In genomic region chr17:32209752-32210151, GRCm38 (mm10) we compare ENCODE assay signal across 8 mouse cellular contexts. TPM values are rescaled to one million over a fixed set of nuclear protein-coding genes. Genes with fewer than 3 reads are reported as not detected.
DNase-seq lines count a peak whose midpoint lies in the region; ATAC-seq lines count a peak whose summit lies in the region.

No protein-coding gene starts in this region.

- no peak overlapping the region for H3K4me3 ChIP-seq in midbrain, embryonic 10.5 days
- H3K4me3 ChIP-seq in midbrain, embryonic 15.5 days, result no peak overlapping the region
- H3K4me3 ChIP-seq in embryonic facial prominence, embryonic 15.5 days (replicated peaks), result no peak overlapping the region
- no peak overlapping the region for H3K4me3 ChIP-seq in limb, embryonic 11.5 days (ENCODE audit: low read depth, low read length)
- no peak overlapping the region for H3K4me3 ChIP-seq in neural tube, embryonic 14.5 days (ENCODE audit: low read depth, low read length)

- 63% methylated on average over 3 of the region's 3 CpGs for WGBS in midbrain, embryonic 10.5 days
- 31% methylated on average over 3 of the region's 3 CpGs for WGBS in midbrain, embryonic 15.5 days
- WGBS in embryonic facial prominence, embryonic 15.5 days, result 30% methylated on average over 3 of the region's 3 CpGs
- WGBS in limb, embryonic 11.5 days, result 68% methylated on average over 3 of the region's 3 CpGs
- 28% methylated on average over 3 of the region's 3 CpGs for WGBS in neural tube, embryonic 14.5 days

- ATAC-seq in midbrain, embryonic 15.5 days (replicated peaks), result no peak
- no peak for ATAC-seq in embryonic facial prominence, embryonic 15.5 days (ENCODE audit: insufficient number of reproducible peaks, low FRiP score, low TSS enrichment, low read depth)
- ATAC-seq in limb, embryonic 11.5 days (ENCODE audit: insufficient number of reproducible peaks, low FRiP score, low TSS enrichment, low read depth), result no peak
- ATAC-seq in neural tube, embryonic 14.5 days (ENCODE audit: low read depth), result peak; percentile 71; the same call in 1 of the 2 replicates

- H3K4me1 ChIP-seq in midbrain, embryonic 10.5 days, result no peaks in the 10 kb centered on the region
- no peaks in the 10 kb centered on the region for H3K4me1 ChIP-seq in midbrain, embryonic 15.5 days
- H3K4me1 ChIP-seq in embryonic facial prominence, embryonic 15.5 days, result peaks cover 43% of the 10 kb centered on the region
- no peaks in the 10 kb centered on the region for H3K4me1 ChIP-seq in limb, embryonic 11.5 days (ENCODE audit: control insufficient read depth, insufficient read depth, low read length)
- no peaks in the 10 kb centered on the region for H3K4me1 ChIP-seq in neural tube, embryonic 14.5 days (ENCODE audit: control insufficient read depth, insufficient read depth, low read length)

- H3K9ac ChIP-seq in midbrain, embryonic 15.5 days, result no peak overlapping the region
- no peak overlapping the region for H3K9ac ChIP-seq in embryonic facial prominence, embryonic 15.5 days
- H3K9ac ChIP-seq in limb, embryonic 11.5 days (ENCODE audit: low read length), result no peak overlapping the region
- H3K9ac ChIP-seq in neural tube, embryonic 14.5 days (replicated peaks; ENCODE audit: low read depth, low read length), result no peak overlapping the region

- DNase-seq in midbrain, embryonic 10.5 days (ENCODE audit: low spot score), result peak; percentile 52
- DNase-seq in adrenal gland, postnatal 36 days, result peak; percentile 63 to 81
- peak; percentile 8 for DNase-seq in hindlimb bud, embryonic 11.5 days (ENCODE audit: extremely low spot score, low read depth, low spot score)
- DNase-seq in limb, embryonic 11.5 days (ENCODE audit: low spot score), result peak; percentile 76
- peak; percentile 70 for DNase-seq in urinary bladder, postnatal 25 days (ENCODE audit: low spot score)

- H3K27ac ChIP-seq in midbrain, embryonic 10.5 days (replicated peaks), result no peak overlapping the region
- no peak overlapping the region for H3K27ac ChIP-seq in midbrain, embryonic 15.5 days
- peak overlapping the region; percentile 72 for H3K27ac ChIP-seq in embryonic facial prominence, embryonic 15.5 days (replicated peaks)
- no peak overlapping the region for H3K27ac ChIP-seq in limb, embryonic 11.5 days (replicated peaks; ENCODE audit: low read depth, low read length)
- H3K27ac ChIP-seq in neural tube, embryonic 14.5 days (ENCODE audit: low read depth, low read length), result 0 out of 2 replicates have a peak overlapping the region, but pooled peaks have one; percentile 39

- H3K27me3 ChIP-seq in midbrain, embryonic 10.5 days (ENCODE audit: low read depth, poor library complexity, severe bottlenecking), result no peaks in the 10 kb centered on the region
- no peaks in the 10 kb centered on the region for H3K27me3 ChIP-seq in midbrain, embryonic 15.5 days (replicated peaks)
- no peaks in the 10 kb centered on the region for H3K27me3 ChIP-seq in embryonic facial prominence, embryonic 15.5 days
- no peaks in the 10 kb centered on the region for H3K27me3 ChIP-seq in limb, embryonic 11.5 days (ENCODE audit: control insufficient read depth, insufficient read depth, low read length)
- no peaks in the 10 kb centered on the region for H3K27me3 ChIP-seq in neural tube, embryonic 14.5 days (ENCODE audit: control insufficient read depth, insufficient read depth, low read length)

- H3K9me3 ChIP-seq in midbrain, embryonic 10.5 days (replicated peaks), result no peaks in the 10 kb centered on the region
- H3K9me3 ChIP-seq in midbrain, embryonic 15.5 days, result no peaks in the 10 kb centered on the region
- H3K9me3 ChIP-seq in embryonic facial prominence, embryonic 15.5 days (replicated peaks), result no peaks in the 10 kb centered on the region
- H3K9me3 ChIP-seq in limb, embryonic 11.5 days (ENCODE audit: control insufficient read depth, low read length), result no peaks in the 10 kb centered on the region
- no peaks in the 10 kb centered on the region for H3K9me3 ChIP-seq in neural tube, embryonic 14.5 days (ENCODE audit: control insufficient read depth, low read length)

- H3K36me3 ChIP-seq in midbrain, embryonic 10.5 days, result peaks cover 100% of the 10 kb centered on the region
- peaks cover 66% of the 10 kb centered on the region for H3K36me3 ChIP-seq in midbrain, embryonic 15.5 days (replicated peaks)
- H3K36me3 ChIP-seq in embryonic facial prominence, embryonic 15.5 days, result peaks cover 82% of the 10 kb centered on the region
- H3K36me3 ChIP-seq in limb, embryonic 11.5 days (ENCODE audit: control insufficient read depth, insufficient read depth, low read length), result peaks cover 47% of the 10 kb centered on the region
- H3K36me3 ChIP-seq in neural tube, embryonic 14.5 days (ENCODE audit: control insufficient read depth, insufficient read depth, low read length), result peaks cover 73% of the 10 kb centered on the region

- no peak overlapping the region for H3K4me2 ChIP-seq in midbrain, embryonic 15.5 days
- no peak overlapping the region for H3K4me2 ChIP-seq in embryonic facial prominence, embryonic 15.5 days (replicated peaks)
- no peak overlapping the region for H3K4me2 ChIP-seq in limb, embryonic 11.5 days (ENCODE audit: low read depth, severe bottlenecking)
- H3K4me2 ChIP-seq in neural tube, embryonic 14.5 days (ENCODE audit: low read depth, low read length), result no peak overlapping the region

RNA-seq across cellular contexts. Expression of gene Ephx3, which starts 20.4 kb away (rescaled TPM):
- polyA plus RNA-seq in midbrain, embryonic 10.5 days (2016; fragmentation: Nextera tagmentation; extraction: Ambion mirVana), result 0.19 and 0.24 TPM in 2 replicates
- polyA plus RNA-seq in midbrain, embryonic 15.5 days (2015; fragmentation: Nextera tagmentation; extraction: Ambion mirVana), result 0.22 and 0.35 TPM in 2 replicates
- under 1 TPM in 1 of 2 experiments, not detected in 1; 0.33 TPM for total RNA-seq in adrenal gland, postnatal 36 days (2021)
- polyA plus RNA-seq in embryonic facial prominence, embryonic 15.5 days (2015; fragmentation: Nextera tagmentation; extraction: Ambion mirVana), result 10.3 and 11.9 TPM in 2 replicates
- 0.16 TPM in 1 of 2 replicates, not detected in the other for polyA plus RNA-seq in limb, embryonic 11.5 days (2014; fragmentation: Nextera tagmentation; extraction: Ambion mirVana)
- 0.33 and 0.46 TPM in 2 replicates for polyA plus RNA-seq in neural tube, embryonic 14.5 days (2014; fragmentation: Nextera tagmentation; extraction: Ambion mirVana)

RNA-seq across cellular contexts. Expression of gene Notch3, which starts 43.1 kb away (rescaled TPM):
- 23.4 and 28.2 TPM in 2 replicates for polyA plus RNA-seq in midbrain, embryonic 10.5 days (2016; fragmentation: Nextera tagmentation; extraction: Ambion mirVana)
- 7.9 and 8.9 TPM in 2 replicates for polyA plus RNA-seq in midbrain, embryonic 15.5 days (2015; fragmentation: Nextera tagmentation; extraction: Ambion mirVana)
- 10 to 100 TPM in 1 of 2 experiments, 1 to 10 TPM in 1; 8.1 to 13.0 TPM for total RNA-seq in adrenal gland, postnatal 36 days (2021)
- polyA plus RNA-seq in embryonic facial prominence, embryonic 15.5 days (2015; fragmentation: Nextera tagmentation; extraction: Ambion mirVana), result 18.3 and 19.4 TPM in 2 replicates
- 23.5 and 26.0 TPM in 2 replicates for polyA plus RNA-seq in limb, embryonic 11.5 days (2014; fragmentation: Nextera tagmentation; extraction: Ambion mirVana)
- 8.0 and 8.3 TPM in 2 replicates for polyA plus RNA-seq in neural tube, embryonic 14.5 days (2014; fragmentation: Nextera tagmentation; extraction: Ambion mirVana)

Comparison
In these comparisons a context has a peak if more than half of its experiments do, and no peak if none do; other contexts are left out.
1. DNase-seq: peak in every context shown above with its lines; median percentile 76 in limb, embryonic 11.5 days; 72 in adrenal gland, postnatal 36 days; 70 in urinary bladder, postnatal 25 days; 52 in midbrain, embryonic 10.5 days; 8 in hindlimb bud, embryonic 11.5 days.
2. H3K27ac ChIP-seq: peak in embryonic facial prominence, embryonic 15.5 days (single experiment) and neural tube, embryonic 14.5 days (single experiment); none in midbrain, embryonic 10.5 days (single experiment), midbrain, embryonic 15.5 days (single experiment) and limb, embryonic 11.5 days (single experiment).